Mouse (Mus musculus) ES-CJ7 (cell line): ENCODE measurements at regions not wholly inside any gene's neighbourhood (a gene's known extent, or its start where the extent isn't known, plus 50 kb on each side); places are given as distances from the start of the nearest gene placed in this dataset.
A peak's percentile ranks its signal among the peaks of the same experiment; 100 is the strongest.

ENCODE experiments used
- DNase-seq: peaks from one replicate; pipeline ENCODE4 v3.0.0; 2011; ENCODE audit warnings: low read depth, low spot score

DNA sequence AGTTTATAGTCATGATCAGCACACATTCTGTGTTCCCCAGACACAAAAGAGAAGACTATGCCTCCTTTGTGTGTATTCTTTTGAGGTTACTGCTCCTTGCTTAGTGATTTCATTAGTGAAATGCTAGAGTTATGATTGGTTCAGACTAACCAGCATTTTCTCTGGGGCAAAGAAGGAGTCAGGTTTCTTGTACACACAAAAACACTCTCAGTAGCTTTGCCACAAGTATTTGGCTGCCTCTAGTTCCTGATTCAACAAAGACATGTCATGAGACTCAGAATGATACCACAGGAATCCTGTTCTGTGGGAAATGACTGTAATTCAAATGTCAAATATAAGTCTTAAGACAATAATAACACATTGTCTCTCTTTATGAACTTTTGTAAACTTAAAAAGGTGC lies 86.9 kb downstream of the Alx1 start:
- no peak for DNase-seq

DNA sequence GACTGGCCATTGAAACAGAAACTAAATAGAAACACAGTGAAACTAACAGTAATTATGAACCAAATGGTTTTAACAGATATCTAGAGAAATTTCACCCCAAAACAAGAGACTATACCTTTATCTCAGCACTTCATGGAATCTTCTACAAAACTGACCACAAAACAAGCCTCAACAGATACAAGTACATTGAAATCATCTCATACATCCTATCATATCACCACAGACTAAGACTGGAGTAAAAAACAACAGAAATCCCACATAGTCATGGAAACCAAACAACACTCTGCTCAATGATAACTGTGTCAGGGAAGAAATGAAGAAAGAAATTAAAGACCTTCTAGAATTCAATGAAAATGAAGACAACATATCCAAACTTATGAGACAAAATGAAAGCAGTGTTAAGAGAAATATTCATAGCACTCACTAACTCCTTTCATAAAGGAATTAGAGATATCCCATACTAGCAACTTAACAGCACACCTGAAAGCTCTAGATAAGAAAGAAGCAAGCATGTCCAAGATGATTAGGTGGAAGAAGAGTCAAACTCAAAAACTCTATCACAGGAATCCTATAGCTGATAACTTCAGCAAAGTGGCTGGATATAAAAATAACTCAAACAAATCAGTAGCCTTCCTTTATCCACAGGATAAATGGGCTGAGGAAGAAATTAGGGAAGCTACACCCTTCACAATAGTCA lies 89.0 kb downstream of the Alx1 start:
- no peak for DNase-seq

GRCm38 (mm10) chr10:102931445-102931844 lies 98.6 kb downstream of the Alx1 start:
- no peak for DNase-seq

DNA sequence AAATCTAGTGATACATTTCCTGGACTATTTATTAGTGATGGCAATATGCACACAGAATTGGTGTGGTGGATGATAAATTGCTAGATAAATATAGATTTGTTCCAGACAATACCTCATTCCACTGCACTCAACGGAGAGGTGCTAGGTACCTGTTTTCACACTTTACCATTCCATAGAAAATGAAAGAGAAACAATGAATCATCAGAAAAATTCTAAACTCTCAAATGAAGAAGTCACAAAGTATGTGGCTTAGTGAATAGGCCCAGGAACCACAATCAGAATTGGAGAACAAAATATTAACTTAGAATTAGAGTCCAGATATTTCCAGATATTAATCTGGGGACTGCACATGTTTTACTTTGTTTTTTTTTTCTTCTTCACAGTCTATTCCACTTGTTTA lies 101.4 kb downstream of the Alx1 start:
- DNase-seq, result no peak

- no peak for DNase-seq
Measured at GRCm38 (mm10) chr10:102897368-102897767, 132.6 kb downstream of the Alx1 start.

DNA sequence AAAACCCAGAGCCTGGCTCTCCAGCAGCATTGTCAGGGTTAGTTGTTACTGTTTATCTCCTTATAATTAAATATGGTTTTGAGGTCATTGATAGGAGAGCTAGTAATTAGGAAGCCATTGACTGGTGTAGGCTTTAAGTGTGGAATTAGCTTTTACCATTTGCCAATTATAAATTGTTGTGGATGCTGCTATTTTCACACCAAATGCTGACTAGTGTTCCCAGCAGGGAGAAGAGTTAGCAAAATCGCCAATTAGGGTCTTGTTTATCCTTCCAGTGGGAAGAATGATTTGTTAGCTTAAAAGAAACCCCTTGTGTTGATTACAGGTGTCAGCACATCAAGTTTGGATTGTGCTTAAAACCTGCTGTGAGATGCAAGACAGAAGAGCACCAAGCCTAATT lies 134.1 kb downstream of the Alx1 start:
- no peak for DNase-seq

GRCm38 (mm10) chr10:102892373-102892772 lies 137.6 kb downstream of the Alx1 start:
- no peak for DNase-seq

DNA sequence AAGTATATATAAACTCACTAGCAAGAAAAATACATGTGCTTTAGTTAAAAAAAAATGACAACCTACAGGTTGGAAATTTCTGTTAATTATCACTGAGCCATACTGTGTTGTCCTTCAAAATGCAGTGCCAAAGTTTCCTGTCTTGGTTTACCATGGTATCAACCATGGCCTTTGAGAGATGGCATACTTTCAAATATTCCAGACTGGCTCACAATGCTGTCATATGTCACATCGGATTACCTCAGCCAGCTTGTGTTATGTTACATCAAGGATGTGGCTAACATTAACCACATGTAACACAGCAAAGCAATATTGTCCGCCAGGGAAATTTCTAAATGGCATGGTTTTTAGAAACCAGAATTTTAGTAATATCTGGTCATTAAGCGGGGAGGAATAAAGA lies 140.3 kb downstream of the Alx1 start:
- no peak for DNase-seq

- DNase-seq, result no peak
Measured at GRCm38 (mm10) chr10:102881824-102882438, 148.1 kb downstream of the Alx1 start.

DNA sequence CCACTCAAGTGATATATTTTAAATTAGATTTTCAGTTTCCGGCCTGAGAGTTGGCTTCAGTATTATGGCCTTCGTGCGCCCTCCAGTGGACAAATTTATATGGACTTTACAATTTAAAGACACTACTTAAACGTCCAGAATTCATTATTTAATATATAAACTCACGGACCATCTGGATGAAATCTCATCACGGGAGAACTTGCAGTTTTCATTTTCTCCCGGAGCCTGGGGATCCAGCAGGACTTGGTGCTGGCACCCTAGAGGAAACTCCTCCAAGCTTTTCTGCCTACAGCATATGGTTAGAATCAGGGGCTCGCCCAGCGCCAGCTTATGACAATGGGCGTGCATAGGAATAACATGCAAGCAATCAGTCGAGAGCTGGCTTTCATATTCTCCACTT lies 152.0 kb downstream of the Alx1 start:
- DNase-seq, result peak; percentile 15

DNA sequence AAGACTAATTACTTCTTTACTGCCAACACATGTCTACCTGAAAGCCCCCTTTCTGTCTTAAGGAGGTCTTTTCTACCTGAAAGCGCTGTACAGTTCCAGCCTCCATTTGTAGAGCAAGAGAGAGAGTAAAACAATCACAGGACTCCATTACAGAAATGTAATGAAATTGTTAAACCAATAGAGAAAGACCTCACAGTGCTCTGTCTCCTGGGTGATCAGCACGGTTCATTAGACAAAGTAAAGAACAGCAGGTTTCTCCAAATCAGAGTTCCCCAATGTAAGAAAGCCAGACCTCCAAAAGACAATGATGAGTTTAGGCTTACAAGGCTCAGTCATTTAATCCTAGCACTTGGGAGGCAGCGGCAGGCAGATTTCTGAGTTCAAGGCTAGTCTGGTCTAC lies 153.1 kb downstream of the Alx1 start:
- no peak for DNase-seq

DNA sequence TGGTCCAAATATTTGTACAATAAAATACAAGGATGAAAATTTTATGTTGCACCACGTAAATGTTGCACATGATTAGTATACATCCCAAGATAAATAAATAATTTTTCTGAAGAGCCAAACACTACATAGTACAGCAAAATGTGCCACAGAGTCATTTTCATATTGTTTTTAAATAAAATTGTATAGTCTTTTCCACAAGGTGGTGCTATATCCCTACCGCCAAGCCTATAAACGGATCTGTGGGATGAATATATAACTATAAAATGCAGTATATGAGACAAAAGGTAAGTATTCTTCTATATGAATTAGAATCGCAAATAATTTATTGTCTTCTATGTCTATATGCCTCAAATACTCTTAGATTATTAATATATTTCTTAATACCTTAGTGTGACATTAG lies 163.1 kb downstream of the Alx1 start:
- DNase-seq, result no peak

- DNase-seq, result peak; percentile 41
Measured at GRCm38 (mm10) chr10:102836567-102837224, 193.3 kb downstream of the Alx1 start.

- peak; percentile 54 for DNase-seq
Measured at GRCm38 (mm10) chr10:102835814-102836213, 194.2 kb downstream of the Alx1 start.

DNA sequence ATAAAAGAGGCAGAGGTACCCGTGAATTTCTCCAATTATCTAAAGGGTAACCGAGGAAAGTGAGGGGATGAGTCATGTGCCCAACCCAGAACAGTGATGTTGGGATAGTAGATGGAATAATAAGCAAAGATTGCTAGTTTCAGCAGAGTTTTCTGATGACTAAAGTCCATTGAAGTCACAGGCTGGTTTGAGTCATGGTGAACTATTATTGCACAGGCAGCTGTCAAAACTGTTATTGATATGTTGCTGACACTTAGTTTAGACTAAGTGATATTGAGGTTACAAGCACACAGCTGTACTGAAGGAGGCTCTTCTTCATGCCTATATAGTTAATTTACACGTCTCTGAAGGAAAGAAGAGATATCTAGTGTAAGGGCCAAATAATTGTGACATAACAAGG lies 200.4 kb downstream of the Alx1 start:
- DNase-seq, result no peak

DNA sequence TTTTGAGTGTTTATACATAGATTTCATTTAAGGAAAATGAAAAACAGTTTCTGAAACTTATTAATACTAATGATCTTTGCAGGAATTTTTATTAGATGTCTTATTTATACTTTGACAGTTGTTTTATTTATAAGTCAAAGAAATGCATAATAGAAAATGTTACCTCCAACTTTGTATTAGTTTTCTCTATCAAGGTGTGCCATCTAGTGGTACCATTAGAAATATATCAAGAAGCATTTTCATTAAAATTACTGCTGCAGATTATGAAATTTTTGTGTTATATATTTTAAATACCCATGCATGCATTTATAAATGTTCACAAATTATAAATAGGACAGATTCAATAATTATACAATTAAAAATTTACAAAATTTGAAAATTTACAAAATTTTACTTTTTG lies 206.6 kb downstream of the Alx1 start:
- DNase-seq, result no peak

GRCm38 (mm10) chr10:102801391-102801790 lies 228.6 kb downstream of the Alx1 start:
- no peak for DNase-seq

- DNase-seq, result no peak
Measured at GRCm38 (mm10) chr10:102779243-102779642, 250.8 kb downstream of the Alx1 start.

DNA sequence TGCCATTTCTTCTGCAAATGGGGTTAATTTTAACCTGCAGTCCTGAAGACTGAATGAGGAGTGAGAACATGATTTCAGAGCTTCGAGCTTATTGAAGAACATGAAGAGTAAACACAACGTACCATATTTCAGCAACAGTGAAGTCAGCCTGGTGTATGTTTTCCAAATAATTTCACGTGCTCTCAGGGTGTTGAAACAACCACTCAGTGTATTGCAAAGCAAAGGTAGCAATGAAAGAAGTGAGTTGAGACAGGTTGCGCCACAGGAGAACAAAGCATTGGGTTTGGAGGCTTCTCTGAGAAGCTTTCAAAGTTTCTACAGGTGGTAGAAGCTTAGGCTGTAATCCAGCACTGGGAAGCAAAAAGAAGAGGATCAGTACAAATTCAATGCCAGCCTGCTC lies 251.7 kb downstream of the Rassf9 start:
- DNase-seq, result no peak

- DNase-seq, result no peak
Measured at GRCm38 (mm10) chr10:102762378-102762777, 250.4 kb downstream of the Rassf9 start.

GRCm38 (mm10) chr10:102735207-102735606 lies 223.2 kb downstream of the Rassf9 start:
- DNase-seq, result peak; percentile 23

GRCm38 (mm10) chr10:102732420-102732819 lies 220.4 kb downstream of the Rassf9 start:
- no peak for DNase-seq

GRCm38 (mm10) chr10:102712263-102712662 lies 200.2 kb downstream of the Rassf9 start:
- DNase-seq, result no peak
